24 mouse cellular contexts compared by ENCODE assay signal in genomic region chr1:62340261-62340660, GRCm38 (mm10).
"Had no signal": no experiment of that assay in that cellular context is flagged by ENCODE, and none has a peak within 500 bp of the region (broad histone marks: within the 10 kb centered on the region; RNA-seq: fewer than 3 reads in every experiment).

No protein-coding gene starts in this region.

- H3K27ac ChIP-seq: gastrocnemius, adult 2 months; heart, embryonic 10.5 days; hindbrain, embryonic 10.5 days; hindbrain, embryonic 12.5 days; hindbrain, embryonic 14.5 days; intestine, embryonic 15.5 days; kidney, embryonic 15.5 days; kidney, postnatal 0 days; left cerebral cortex, adult 2 months; limb, embryonic 10.5 days; limb, embryonic 12.5 days had no signal

- H3K36me3 ChIP-seq: heart, embryonic 10.5 days; heart, embryonic 12.5 days; hindbrain, embryonic 10.5 days; hindbrain, embryonic 12.5 days; intestine, embryonic 15.5 days; kidney, embryonic 15.5 days; limb, embryonic 10.5 days; limb, embryonic 12.5 days had no signal

- H3K4me1 ChIP-seq: heart, embryonic 10.5 days; heart, embryonic 12.5 days; hindbrain, embryonic 10.5 days; hindbrain, embryonic 12.5 days; intestine, embryonic 15.5 days; kidney, embryonic 15.5 days; limb, embryonic 10.5 days; limb, embryonic 12.5 days had no signal

- ATAC-seq: hindbrain, embryonic 16.5 days; inflammation-experienced regulatory T-cells, adult 6 months; intestine, embryonic 15.5 days had no signal

- H3K27me3 ChIP-seq: heart, embryonic 12.5 days; hindbrain, embryonic 12.5 days; intestine, embryonic 15.5 days; kidney, embryonic 15.5 days; limb, embryonic 12.5 days had no signal

- DNase-seq: gastrocnemius, adult 2 months; gastrocnemius, postnatal 10 days; gastrocnemius, postnatal 25 days; heart, postnatal 10 days; heart, postnatal 4 days; kidney, adult 11 months; kidney, adult 2 months; kidney, adult 9 months; kidney, postnatal 14 days; kidney, postnatal 36 days; layer of hippocampus, adult 9-11 months had no signal

- H3K4me2 ChIP-seq: heart, embryonic 12.5 days; hindbrain, embryonic 12.5 days; hindbrain, embryonic 14.5 days; intestine, embryonic 15.5 days; kidney, embryonic 15.5 days; limb, embryonic 12.5 days had no signal

- H3K9ac ChIP-seq: heart, embryonic 12.5 days; hindbrain, embryonic 12.5 days; hindbrain, embryonic 14.5 days; intestine, embryonic 15.5 days; kidney, embryonic 15.5 days; limb, embryonic 12.5 days had no signal

- H3K4me3 ChIP-seq: gastrocnemius, adult 2 months; heart, embryonic 10.5 days; heart, embryonic 12.5 days; hindbrain, embryonic 10.5 days; hindbrain, embryonic 12.5 days; intestine, embryonic 15.5 days; kidney, embryonic 15.5 days; left cerebral cortex, adult 2 months; limb, embryonic 10.5 days; limb, embryonic 12.5 days had no signal

- H3K9me3 ChIP-seq: heart, embryonic 10.5 days; heart, embryonic 12.5 days; hindbrain, embryonic 10.5 days; hindbrain, embryonic 12.5 days; intestine, embryonic 15.5 days; kidney, embryonic 15.5 days; limb, embryonic 10.5 days; limb, embryonic 12.5 days had no signal
